Mouse (Mus musculus) CD4-positive naive resting alpha-beta T cell, adult 76 days (primary cell): Measurements from ENCODE around the gene Rad1. TPM values are rescaled to one million over a fixed set of nuclear protein-coding genes. Genes with fewer than 3 reads are reported as not detected.

Experiments
- total RNA-seq: library from RNA; stranded (reverse); gene quantifications from one replicate; pipeline ENCODE4 v1.2.4, GENCODE M21; 2023

The Rad1 gene
- total RNA-seq: 18.1 TPM

GRCm38 (mm10) chr15:10485484-10486364 lies at the start of gene Rad1, which contains the start of gene Brix1:
Gene Rad1 (plus strand): TSS chr15:10486018.
Gene Brix1 (minus strand): TSS chr15:10485947.

DNA sequence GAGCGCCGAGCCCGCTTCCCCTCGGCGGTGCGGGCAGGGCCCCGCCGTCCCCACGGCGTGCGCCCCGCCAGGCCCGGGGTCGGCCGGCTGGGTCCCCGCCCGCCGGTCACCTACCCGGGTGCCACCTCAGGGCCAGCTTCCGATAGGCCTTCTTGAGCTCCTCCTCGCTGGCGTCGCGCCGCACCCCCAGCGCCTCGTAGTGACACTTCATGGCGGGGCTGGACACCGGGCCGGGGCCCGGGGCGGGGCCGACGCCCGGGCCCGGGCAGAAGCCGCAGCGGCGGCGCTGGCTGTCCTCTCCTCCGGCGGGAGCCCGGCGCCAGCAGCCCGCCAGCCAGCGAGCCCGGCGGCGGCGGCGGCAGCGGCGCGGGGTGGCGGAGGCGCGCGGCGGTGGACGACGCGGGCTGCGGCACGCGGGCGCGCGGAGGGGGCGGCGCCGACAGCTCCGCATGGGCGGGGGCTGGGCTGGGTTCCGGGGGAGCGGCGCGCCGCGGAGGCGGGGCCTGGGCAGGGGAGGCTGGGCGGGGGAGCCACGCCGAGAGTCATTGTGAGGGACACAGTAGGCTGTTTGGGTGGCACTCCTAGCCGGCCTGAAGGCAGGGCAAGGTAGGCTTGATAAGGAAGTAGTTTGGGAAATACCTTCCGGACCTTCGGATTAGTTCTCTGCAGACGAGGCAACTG lies 15.5 kb upstream of the Rad1 start, which contains the start of gene Dnajc21:
Gene Dnajc21, minus strand, starts transcription at position 366 of the 681 bp plus-strand sequence.

Other genes starting within 250 kb of the Rad1 start
- gene Gm21973, start 160.6 kb upstream of the Rad1 start, total RNA-seq: not detected
- gene Agxt2, start 127.5 kb upstream of the Rad1 start, total RNA-seq: not detected
- 51.7 TPM for gene Dnajc21, start 15.5 kb upstream of the Rad1 start, total RNA-seq
- 48.1 TPM for gene Brix1, start 71 bp upstream of the Rad1 start, total RNA-seq
- not detected for gene Ttc23l, start 72.7 kb downstream of the Rad1 start, total RNA-seq
- 0.79 TPM for gene Rai14, start 228.6 kb downstream of the Rad1 start, total RNA-seq